Mouse (Mus musculus): ENCODE measurements around the gene Lpcat2. TPM values are rescaled to one million over a fixed set of nuclear protein-coding genes. Genes with fewer than 3 reads are reported as not detected.

The Lpcat2 gene
- total RNA-seq (2021) = 1 to 10 TPM; 1.6 to 1.9 TPM
- long read RNA-seq, experiment 1, partial matches to known transcripts = 0 of 4 reads
- long read RNA-seq, experiment 1, other reads (novel, unspliced or antisense) = 1 of 4 reads
- long read RNA-seq, experiment 2, partial matches to known transcripts = 0 of 3 reads
- long read RNA-seq, experiment 2, other reads (novel, unspliced or antisense) = 0 of 3 reads

GRCm38 (mm10) chr8:92855171-92855894 is at the start of gene Lpcat2:
Gene Lpcat2, plus strand, starts transcription at chr8:92855339.
- intact Hi-C loops (cut with DNase I) = no loop called here
- peak; percentile 69 to 72 for DNase-seq

DNA sequence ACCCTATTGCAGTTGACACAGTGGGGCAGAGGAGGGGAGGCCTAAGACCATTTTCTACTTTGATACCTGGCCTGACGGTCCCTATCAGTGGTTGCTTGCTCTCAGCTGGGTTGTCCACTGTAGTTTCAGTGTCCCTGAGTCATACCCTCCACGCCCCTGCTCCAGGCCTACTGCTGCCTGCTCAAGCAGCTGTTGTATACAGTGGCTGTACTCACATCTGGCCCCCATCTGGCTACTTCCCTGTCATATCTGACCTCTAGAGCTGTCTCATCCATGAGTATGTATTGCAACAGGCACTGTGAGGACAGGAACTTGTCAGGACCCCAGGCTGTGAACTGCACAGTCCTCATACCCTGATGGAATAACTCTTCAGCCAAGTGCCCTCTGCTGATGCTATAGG is 42.4 kb upstream of the Lpcat2 start:
- DNase-seq = no peak
- intact Hi-C loops (cut with DNase I) = no loop called here

DNA sequence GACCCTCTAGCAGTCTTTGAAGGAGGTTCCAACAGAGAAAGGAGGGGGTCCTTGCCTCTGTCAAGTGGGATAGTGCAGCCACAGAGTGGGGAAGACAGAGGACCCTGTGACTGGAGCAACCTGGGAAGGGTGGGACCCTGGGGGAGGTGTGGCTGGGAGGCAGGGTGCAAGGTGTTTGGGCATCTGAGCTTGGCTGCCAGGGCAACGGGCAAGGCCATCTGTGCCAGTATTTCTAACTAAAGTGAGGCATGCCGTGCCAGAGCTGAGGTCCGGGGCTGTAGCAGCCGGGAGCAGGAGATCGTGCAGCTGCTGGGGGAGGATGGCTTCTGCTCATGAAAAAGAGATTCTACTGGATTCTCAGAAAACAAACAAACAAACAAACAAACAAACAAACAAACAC is 39.5 kb upstream of the Lpcat2 start:
- no peak for DNase-seq
- intact Hi-C loops (cut with DNase I) = no loop called here

- DNase-seq = peak; percentile 94 to 96
- intact Hi-C loops (cut with DNase I) = loop anchor here (1.0 to 2.0 kb wide), 3 partner anchors 21 to 180 kb away; no protein-coding TSS in a partner anchor
Observed at GRCm38 (mm10) chr8:92817928-92818818, 37.0 kb upstream of the Lpcat2 start.

- no peak for DNase-seq
- intact Hi-C loops (cut with DNase I) = no loop called here
Observed at GRCm38 (mm10) chr8:92821151-92821550, 34.0 kb upstream of the Lpcat2 start.

- no peak for DNase-seq
- intact Hi-C loops (cut with DNase I) = no loop called here
Observed at GRCm38 (mm10) chr8:92822386-92822785, 32.8 kb upstream of the Lpcat2 start.

GRCm38 (mm10) chr8:92825991-92826390 is 29.1 kb upstream of the Lpcat2 start:
- DNase-seq = peak; percentile 71
- intact Hi-C loops (cut with DNase I) = no loop called here

DNA sequence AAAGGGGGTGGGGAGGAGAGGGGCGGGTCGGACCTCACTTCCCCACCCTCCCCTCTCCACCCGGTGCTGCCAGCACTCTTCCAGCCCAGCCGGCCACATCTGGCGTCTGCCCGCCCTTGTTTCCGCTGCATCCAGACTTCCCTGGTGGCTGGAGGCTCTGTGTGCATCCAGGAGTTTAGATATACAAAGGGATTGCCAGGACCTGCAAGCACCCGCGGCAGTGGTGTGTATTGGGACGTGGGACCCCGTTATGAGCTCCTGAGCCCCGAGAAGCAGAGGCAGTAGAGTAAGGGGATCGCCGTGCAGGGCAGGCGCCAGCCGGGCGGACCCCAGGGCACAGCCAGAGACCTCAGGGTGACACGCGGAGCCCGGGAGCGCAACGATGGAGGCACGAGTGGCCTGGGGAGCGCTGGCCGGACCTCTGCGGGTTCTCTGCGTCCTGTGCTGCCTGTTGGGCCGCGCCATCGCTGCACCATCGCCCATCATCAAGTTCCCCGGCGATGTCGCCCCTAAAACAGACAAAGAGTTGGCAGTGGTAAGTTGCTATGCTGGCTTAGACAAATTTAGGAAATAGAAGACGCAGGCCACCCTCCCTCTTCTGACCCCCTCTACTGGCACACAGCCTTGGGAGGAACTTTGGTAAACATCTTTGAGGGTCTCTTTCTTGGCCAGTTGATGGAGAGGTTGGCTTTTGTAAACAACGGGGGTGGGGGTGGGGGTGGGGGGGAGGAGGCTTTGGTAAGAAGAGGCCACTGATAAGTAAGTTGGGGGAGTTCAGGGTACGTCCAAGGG is 27.7 kb upstream of the Lpcat2 start, which contains the start of gene Mmp2:
TSS of gene Mmp2 (plus strand) at position 49 of the 792 bp plus-strand sequence.
- intact Hi-C loops (cut with DNase I) = no loop called here
- peak; percentile 75 to 80 for DNase-seq

- peak; percentile 70 to 79 for DNase-seq
- intact Hi-C loops (cut with DNase I) = no loop called here
Observed at GRCm38 (mm10) chr8:92828251-92828743, 26.8 kb upstream of the Lpcat2 start.

GRCm38 (mm10) chr8:92834065-92834731 is 20.9 kb upstream of the Lpcat2 start:
- no peak for DNase-seq
- intact Hi-C loops (cut with DNase I) = no loop called here

- intact Hi-C loops (cut with DNase I) = no loop called here
- no peak for DNase-seq
Observed at GRCm38 (mm10) chr8:92834786-92835500, 20.2 kb upstream of the Lpcat2 start.

DNA sequence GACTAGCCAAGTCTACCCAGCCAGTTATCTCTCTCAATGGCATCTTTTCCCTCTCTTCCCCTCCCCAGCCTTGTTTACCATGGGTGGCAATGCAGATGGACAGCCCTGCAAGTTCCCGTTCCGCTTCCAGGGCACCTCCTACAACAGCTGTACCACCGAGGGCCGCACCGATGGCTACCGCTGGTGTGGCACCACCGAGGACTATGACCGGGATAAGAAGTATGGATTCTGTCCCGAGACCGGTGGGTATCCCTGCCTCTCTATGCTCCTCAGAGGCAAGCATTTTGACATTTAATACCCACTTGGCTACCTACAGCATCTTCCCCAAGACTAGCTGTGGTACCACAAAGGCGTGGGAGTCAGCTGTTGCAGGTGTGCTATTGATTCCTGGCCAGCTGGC is 19.2 kb upstream of the Lpcat2 start:
- intact Hi-C loops (cut with DNase I) = no loop called here
- DNase-seq = no peak

GRCm38 (mm10) chr8:92838616-92839015 is 16.5 kb upstream of the Lpcat2 start:
- peak in 1 of 2 experiments; percentile 19 for DNase-seq
- intact Hi-C loops (cut with DNase I) = loop anchor here (2.0 kb wide), 1 partner anchor 20 kb away; no protein-coding TSS in a partner anchor

DNA sequence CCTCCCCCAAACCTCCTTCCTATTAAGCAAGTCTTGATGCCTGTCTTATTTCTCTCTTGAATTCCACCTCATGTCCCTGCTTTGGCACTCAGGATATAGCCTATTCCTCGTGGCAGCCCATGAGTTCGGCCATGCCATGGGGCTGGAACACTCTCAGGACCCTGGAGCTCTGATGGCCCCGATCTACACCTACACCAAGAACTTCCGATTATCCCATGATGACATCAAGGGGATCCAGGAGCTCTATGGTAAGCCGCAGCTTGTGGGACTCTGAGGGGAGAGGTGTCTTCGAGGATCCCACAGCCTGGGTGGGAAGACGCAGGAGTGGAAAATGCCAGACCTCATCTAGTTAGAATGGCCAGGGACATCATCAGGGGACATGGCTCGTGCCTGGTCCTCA is 16.0 kb upstream of the Lpcat2 start:
- no peak for DNase-seq
- intact Hi-C loops (cut with DNase I) = loop anchor here (2.0 kb wide), 1 partner anchor 20 kb away; no protein-coding TSS in a partner anchor

DNA sequence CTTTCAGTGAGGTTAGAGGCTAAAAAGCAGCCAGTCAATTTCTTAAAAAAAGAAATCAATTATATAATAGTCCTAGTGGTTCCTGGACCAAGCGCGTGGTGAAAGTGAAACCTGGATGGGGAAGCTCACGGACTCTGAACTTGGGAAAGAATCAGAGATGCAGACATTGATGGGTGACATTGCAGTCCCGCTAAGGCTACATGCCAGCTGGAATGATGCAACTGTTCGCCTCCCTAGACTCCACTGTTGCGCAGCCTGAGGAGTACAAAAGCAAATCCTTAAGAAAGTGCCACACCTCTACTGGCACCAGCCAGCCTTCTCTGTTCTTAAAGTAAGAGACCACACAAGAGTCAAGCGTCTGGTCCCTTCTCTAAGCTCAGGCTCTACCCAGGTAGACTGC is 15.3 kb upstream of the Lpcat2 start:
- intact Hi-C loops (cut with DNase I) = loop anchor here (2.0 kb wide), 1 partner anchor 21 kb away; no protein-coding TSS in a partner anchor
- peak; percentile 35 to 52 for DNase-seq

DNA sequence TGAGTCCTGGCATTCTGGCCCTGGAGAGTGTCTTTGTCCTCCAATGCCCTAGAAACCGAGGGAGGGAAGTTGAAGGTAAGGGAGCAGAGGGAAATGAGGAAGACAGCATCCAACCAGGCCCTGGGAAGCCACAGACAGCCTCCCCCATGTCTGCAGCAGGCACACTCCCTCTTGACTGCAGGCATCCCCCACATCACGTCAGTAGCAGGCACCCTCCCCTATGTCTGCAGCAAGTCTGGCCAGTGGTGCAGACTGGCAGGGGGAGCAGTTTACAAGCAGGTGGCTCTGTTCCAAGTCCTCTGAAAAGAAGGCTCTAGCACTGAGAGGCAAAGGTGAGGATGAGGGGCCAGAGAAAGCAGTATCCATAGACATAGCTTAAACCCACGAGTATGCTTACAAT is 8.5 kb upstream of the Lpcat2 start:
- intact Hi-C loops (cut with DNase I) = no loop called here

GRCm38 (mm10) chr8:92847299-92847698 is 7.8 kb upstream of the Lpcat2 start:
- intact Hi-C loops (cut with DNase I) = no loop called here
- DNase-seq = peak in 1 of 2 experiments; percentile 31

More for the DNA sequence above, 8.5 kb upstream of the Lpcat2 start:
- DNase-seq = peak in 1 of 2 experiments; percentile 35

- DNase-seq = no peak
- intact Hi-C loops (cut with DNase I) = no loop called here
Observed at GRCm38 (mm10) chr8:92849261-92849660, 5.9 kb upstream of the Lpcat2 start.

GRCm38 (mm10) chr8:92850239-92850638 is 4.9 kb upstream of the Lpcat2 start:
- peak; percentile 91 to 94 for DNase-seq
- intact Hi-C loops (cut with DNase I) = no loop called here

Measured in heart, postnatal 14 days (tissue).